ENCODE assay signal across 8 mouse cellular contexts in the genomic region with DNA sequence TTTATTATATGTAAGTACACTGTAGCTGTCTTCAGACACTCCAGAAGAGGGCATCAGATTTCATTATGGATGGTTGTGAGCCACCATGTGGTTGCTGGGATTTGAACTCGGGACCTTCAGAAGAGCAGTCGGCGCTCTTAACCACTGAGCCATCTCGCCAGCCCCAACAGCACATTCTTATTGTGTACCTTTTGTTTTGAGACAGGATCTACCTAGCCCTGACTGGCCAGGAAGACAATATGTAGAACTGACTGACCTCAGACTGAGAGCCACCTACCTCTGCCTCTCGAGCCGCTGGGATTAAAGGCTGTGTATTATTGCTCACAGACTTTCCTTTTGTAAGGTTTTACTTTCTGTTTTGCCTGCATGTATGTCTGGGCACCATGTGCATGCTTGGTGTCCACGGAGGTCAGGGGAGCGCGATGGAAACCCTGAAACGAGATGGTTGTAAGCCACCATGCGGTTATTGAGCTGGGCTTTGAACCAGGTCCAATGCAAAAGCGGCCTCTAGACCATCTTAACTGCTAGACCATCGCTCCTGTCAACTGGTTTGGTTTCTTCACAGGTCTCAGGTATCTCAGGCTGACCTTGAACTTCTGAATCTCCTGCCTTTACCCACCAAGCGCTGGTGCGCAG. TPM values are rescaled to one million over a fixed set of nuclear protein-coding genes. Genes with fewer than 3 reads are reported as not detected.
DNase-seq lines count a peak whose midpoint lies in the region; ATAC-seq and TF ChIP-seq lines count a peak whose summit lies in the region.

No protein-coding gene starts in this region.

- no peaks in the 10 kb centered on the region for H3K27me3 ChIP-seq in testis, adult 2 months (ENCODE audit: control insufficient read depth, insufficient read depth, low read length)
- no peaks in the 10 kb centered on the region for H3K27me3 ChIP-seq in hindbrain, embryonic 10.5 days (ENCODE audit: insufficient read depth, poor library complexity, severe bottlenecking)

- H3K27ac ChIP-seq in testis, adult 2 months (ENCODE audit: control insufficient read depth, insufficient read depth, low read depth, low read length) = peak overlapping the region; percentile 84
- H3K27ac ChIP-seq in hindbrain, embryonic 10.5 days = peak overlapping the region; percentile 97

- TF ChIP-seq POLR2A in testis, adult 2 months (IDR thresholded peaks at IDR 0.05; ENCODE audit: control insufficient read depth, low read depth, low read length) = no peak

- peak overlapping the region; percentile 81 for H3K4me3 ChIP-seq in testis, adult 2 months (ENCODE audit: control insufficient read depth, low read depth, low read length)
- H3K4me3 ChIP-seq in hindbrain, embryonic 10.5 days = peak overlapping the region; percentile 91

- 66% methylated on average over 15 of the region's 15 CpGs for WGBS in hindbrain, embryonic 10.5 days

- ATAC-seq in megakaryocyte, adult 5-6 weeks (ENCODE audit: poor library complexity, severe bottlenecking) = peak; percentile 20

- no peaks in the 10 kb centered on the region for H3K9me3 ChIP-seq in hindbrain, embryonic 10.5 days

- TF ChIP-seq CTCF in testis, adult 2 months (IDR thresholded peaks at IDR 0.05; ENCODE audit: control insufficient read depth, insufficient read depth, insufficient replicate concordance, low read depth, low read length) = no peak

- H3K4me1 ChIP-seq in testis, adult 2 months (ENCODE audit: control insufficient read depth, insufficient read depth, low read length) = peaks cover 8% of the 10 kb centered on the region
- H3K4me1 ChIP-seq in hindbrain, embryonic 10.5 days (replicated peaks) = peaks cover 21% of the 10 kb centered on the region

- peak; percentile 16 for DNase-seq in embryo, embryonic 10 days (ENCODE audit: low spot score)
- DNase-seq in embryo, embryonic 9.5 days (ENCODE audit: extremely low spot score) = no peak
- DNase-seq in testis, postnatal 10 days (ENCODE audit: low spot score) = no peak
- no peak for DNase-seq in hindbrain, embryonic 10.5 days (ENCODE audit: low spot score)
- no peak for DNase-seq in right cerebral cortex, postnatal 25 days
- no peak for DNase-seq in testis, postnatal 14 days (ENCODE audit: low spot score)

- H3K36me3 ChIP-seq in testis, adult 2 months (ENCODE audit: control insufficient read depth, insufficient read depth, low read length) = no peaks in the 10 kb centered on the region
- peaks cover 11% of the 10 kb centered on the region for H3K36me3 ChIP-seq in hindbrain, embryonic 10.5 days

RNA-seq across cellular contexts. Expression of gene Nktr, which starts 0.8 kb away (rescaled TPM):
- 58.4 and 61.9 TPM in 2 replicates for polyA plus RNA-seq in testis, adult 2 months (2012; rRNA removed)
- 45.9 and 57.6 TPM in 2 replicates for polyA plus RNA-seq in hindbrain, embryonic 10.5 days (2016; fragmentation: Nextera tagmentation; extraction: Ambion mirVana)
- 72.1 and 87.3 TPM in 2 replicates for total RNA-seq in megakaryocyte, adult 5-6 weeks (2015)
- 69.6 and 110 TPM in 2 replicates for total RNA-seq in megakaryocyte, adult 5-6 weeks (2017)

RNA-seq across cellular contexts. Expression of gene Ss18l2, which starts 8.1 kb away (rescaled TPM):
- 10.1 and 11.6 TPM in 2 replicates for polyA plus RNA-seq in testis, adult 2 months (2012; rRNA removed)
- 103 and 112 TPM in 2 replicates for polyA plus RNA-seq in hindbrain, embryonic 10.5 days (2016; fragmentation: Nextera tagmentation; extraction: Ambion mirVana)
- total RNA-seq in megakaryocyte, adult 5-6 weeks (2015) = 36.2 and 39.1 TPM in 2 replicates
- total RNA-seq in megakaryocyte, adult 5-6 weeks (2017) = 29.8 and 35.7 TPM in 2 replicates

RNA-seq across cellular contexts. Expression of gene Sec22c, which starts 12.9 kb away (rescaled TPM):
- polyA plus RNA-seq in testis, adult 2 months (2012; rRNA removed) = 9.7 and 11.0 TPM in 2 replicates
- 17.8 and 18.2 TPM in 2 replicates for polyA plus RNA-seq in hindbrain, embryonic 10.5 days (2016; fragmentation: Nextera tagmentation; extraction: Ambion mirVana)
- total RNA-seq in megakaryocyte, adult 5-6 weeks (2015) = 5.9 and 8.6 TPM in 2 replicates
- 4.4 and 5.2 TPM in 2 replicates for total RNA-seq in megakaryocyte, adult 5-6 weeks (2017)

RNA-seq across cellular contexts. Expression of gene Zfp651, which starts 40.9 kb away (rescaled TPM):
- 4.9 and 5.3 TPM in 2 replicates for polyA plus RNA-seq in testis, adult 2 months (2012; rRNA removed)
- polyA plus RNA-seq in hindbrain, embryonic 10.5 days (2016; fragmentation: Nextera tagmentation; extraction: Ambion mirVana) = 5.5 and 8.4 TPM in 2 replicates
- total RNA-seq in megakaryocyte, adult 5-6 weeks (2015) = not detected in 2 replicates
- total RNA-seq in megakaryocyte, adult 5-6 weeks (2017) = not detected in 2 replicates

RNA-seq across cellular contexts. Expression of gene Klhl40, which starts 59.2 kb away (rescaled TPM):
- polyA plus RNA-seq in testis, adult 2 months (2012; rRNA removed) = 0.14 and 0.23 TPM in 2 replicates
- 0.06 and 0.16 TPM in 2 replicates for polyA plus RNA-seq in hindbrain, embryonic 10.5 days (2016; fragmentation: Nextera tagmentation; extraction: Ambion mirVana)
- not detected in 2 replicates for total RNA-seq in megakaryocyte, adult 5-6 weeks (2015)
- not detected in 2 replicates for total RNA-seq in megakaryocyte, adult 5-6 weeks (2017)
